Mouse (Mus musculus) neural tube, embryonic 14.5 days (tissue): Measurements from ENCODE around the gene Tdp1. TPM values are rescaled to one million over a fixed set of nuclear protein-coding genes. Genes with fewer than 3 reads are reported as not detected.
"Not testable (repeated sequence)": the region's sequence is repeated elsewhere in the genome, so short reads cannot be mapped to it uniquely, and the experiment has no call there.

Experiments used
- ATAC-seq: fragments of 200-750 bp; cut with Nextera tagmentation; 2 replicates; pipeline ENCODE4 v1.8.0; 2017; ENCODE audit warnings: low read depth, mild to moderate bottlenecking, moderate TSS enrichment, moderate library complexity
- H3K27ac ChIP-seq: fragments of 300-500 bp; sonication (generic); 2 replicates; pipeline ENCODE4 v1.5.1; 2014; ENCODE audit warnings: low read depth, mild to moderate bottlenecking, control low read depth, low read length, moderate library complexity, mixed read lengths
- H3K27me3 ChIP-seq: fragments of 300-500 bp; sonication (generic); 2 replicates; pipeline ENCODE4 v1.6.1; 2014; ENCODE audit warnings: low read length; ENCODE audit not compliant: control insufficient read depth, insufficient read depth
- H3K36me3 ChIP-seq: fragments of 300-500 bp; sonication (generic); 2 replicates; pipeline ENCODE4 v1.6.1; 2014; ENCODE audit warnings: low read length, mixed read lengths; ENCODE audit not compliant: control insufficient read depth, insufficient read depth
- H3K4me1 ChIP-seq: fragments of 300-500 bp; sonication (generic); 2 replicates; pipeline ENCODE4 v1.6.1; 2014; ENCODE audit warnings: low read length; ENCODE audit not compliant: control insufficient read depth, insufficient read depth
- H3K4me2 ChIP-seq: fragments of 300-500 bp; sonication (generic); 2 replicates; pipeline ENCODE4 v1.6.1; 2014; ENCODE audit warnings: mild to moderate bottlenecking, low read depth, low read length, control low read depth
- H3K4me3 ChIP-seq: fragments of 300-500 bp; sonication (generic); 2 replicates; pipeline ENCODE4 v1.5.1; 2014; ENCODE audit warnings: low read depth, low read length, control low read depth, mixed read lengths
- H3K9ac ChIP-seq: fragments of 300-500 bp; sonication (generic); replicated peaks from 2 replicates; pipeline ENCODE4 v1.6.1; 2014; ENCODE audit warnings: low read depth, mild to moderate bottlenecking, control low read depth, low read length, mixed read lengths
- H3K9me3 ChIP-seq: fragments of 300-500 bp; sonication (generic); 2 replicates; pipeline ENCODE4 v1.6.1; 2016; ENCODE audit warnings: low read length; ENCODE audit not compliant: control insufficient read depth
- WGBS: fragments of 180-500 bp; shearing (Covaris S2); extraction: QIAGEN DNeasy Blood & Tissue Kit; methylation state at CpG from one replicate; pipeline ENCODE4 v1.1.7; 2014; 5-methylcytosine and 5-hydroxymethylcytosine counted together
- polyA plus RNA-seq: library from polyadenylated mRNA; unstranded; fragments of >200 nt; fragmentation: Nextera tagmentation; extraction: Ambion mirVana; gene quantifications from 2 replicates; pipeline ENCODE4 v1.2.1, GENCODE M21; 2014

Tdp1 gene
- polyA plus RNA-seq, 1 experiment from 2014 or later: 42.8 TPM

DNA sequence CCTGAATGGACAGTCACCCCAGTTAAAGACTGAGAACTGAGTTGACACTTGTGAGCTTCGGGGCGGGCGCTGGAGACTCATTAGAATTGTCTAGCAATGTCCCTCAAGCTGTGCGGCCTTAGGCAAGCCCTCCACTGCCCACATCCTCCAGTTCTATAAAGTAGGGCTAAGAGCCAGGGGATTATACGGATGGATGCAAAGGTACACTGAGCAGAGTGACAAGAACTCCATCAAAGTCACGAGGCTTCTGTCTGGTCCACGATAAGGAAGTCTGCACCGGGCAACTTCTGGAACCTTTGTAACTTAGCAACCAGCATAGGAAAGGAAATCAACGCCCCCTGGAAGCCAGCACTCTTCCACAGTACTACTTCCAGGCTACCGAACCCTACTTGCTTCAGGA lies 75.6 kb downstream of the Tdp1 start:
- WGBS: 22% methylated on average over 10 of the region's 10 CpGs
- Histone ChIP-seq H3K27ac (no peak overlapping the region), H3K9ac (no peak overlapping the region), H3K4me3 (no peak overlapping the region), H3K27me3 (peaks cover 13% of the 10 kb centered on the region), H3K4me2 (no peak overlapping the region), H3K36me3 (no peaks in the 10 kb centered on the region; the same call in 1 of the 2 replicates), H3K9me3 (no peaks in the 10 kb centered on the region), H3K4me1 (peaks cover 8% of the 10 kb centered on the region; the same call in 1 of the 2 replicates)
- ATAC-seq: no peak

GRCm38 (mm10) chr12:99960675-99961074 lies 76.4 kb downstream of the Tdp1 start:
- peaks cover 11% of the 10 kb centered on the region; the same call in 1 of the 2 replicates for H3K4me1 ChIP-seq
- H3K4me2 ChIP-seq: no peak overlapping the region
- 89% methylated on average over 7 of the region's 7 CpGs for WGBS
- no peaks in the 10 kb centered on the region; the same call in 1 of the 2 replicates for H3K36me3 ChIP-seq
- ATAC-seq: no peak
- no peaks in the 10 kb centered on the region for H3K9me3 ChIP-seq
- peaks cover 20% of the 10 kb centered on the region for H3K27me3 ChIP-seq
- no peak overlapping the region for H3K4me3 ChIP-seq
- no peak overlapping the region for H3K9ac ChIP-seq
- no peak overlapping the region for H3K27ac ChIP-seq

DNA sequence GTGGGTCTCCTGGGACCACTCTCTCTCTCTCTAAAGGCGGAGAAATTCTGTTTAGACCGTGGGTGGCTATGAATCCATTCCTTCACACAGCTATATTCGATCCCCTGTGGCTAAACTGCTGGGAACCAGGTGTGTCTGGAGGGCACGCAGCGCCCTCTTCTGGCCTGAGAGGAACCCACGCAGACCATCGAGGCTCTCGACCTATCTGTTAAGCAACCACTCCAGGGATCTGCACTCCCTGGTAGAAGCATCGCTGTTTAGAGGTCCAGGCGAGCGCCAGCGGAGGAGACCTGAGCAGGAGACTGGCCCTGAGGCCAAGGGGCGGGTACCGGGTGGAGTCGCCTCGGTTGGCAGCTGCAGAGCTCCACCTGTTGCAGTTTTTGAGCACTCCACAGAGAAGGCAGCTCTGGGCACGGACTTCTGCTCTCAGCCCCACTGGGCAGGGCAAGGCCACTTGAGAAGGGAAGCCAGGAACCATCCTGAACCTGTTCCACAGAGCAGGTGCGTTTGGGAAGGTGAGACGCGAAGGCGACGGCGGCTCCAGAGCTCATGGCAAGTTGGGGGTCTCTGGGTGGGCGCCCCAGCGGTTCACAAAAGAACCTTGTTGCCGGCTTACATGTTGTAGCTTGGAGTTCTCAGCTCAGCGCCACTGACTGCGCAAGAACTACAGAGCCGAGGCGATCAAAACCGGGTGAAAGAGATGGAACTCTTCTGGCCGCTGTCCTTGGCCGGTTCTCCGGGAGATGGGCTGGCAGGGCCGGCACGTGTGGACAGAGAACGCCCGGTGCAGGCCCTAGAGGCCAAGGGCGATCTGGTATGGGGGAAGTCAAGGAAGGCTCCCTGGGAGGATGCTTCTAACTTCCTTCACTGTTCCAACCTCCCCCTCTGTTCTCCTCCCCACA lies 80.2 kb downstream of the Tdp1 start, which contains the start of gene Kcnk13:
Gene Kcnk13 (plus strand): TSS at position 199 of the 902 bp plus-strand sequence.
- WGBS: 2% methylated on average over 38 of the region's 39 CpGs
- peaks cover 50% of the 10 kb centered on the region for H3K27me3 ChIP-seq
- ATAC-seq: peak; percentile 64; the same call in 1 of the 2 replicates

DNA sequence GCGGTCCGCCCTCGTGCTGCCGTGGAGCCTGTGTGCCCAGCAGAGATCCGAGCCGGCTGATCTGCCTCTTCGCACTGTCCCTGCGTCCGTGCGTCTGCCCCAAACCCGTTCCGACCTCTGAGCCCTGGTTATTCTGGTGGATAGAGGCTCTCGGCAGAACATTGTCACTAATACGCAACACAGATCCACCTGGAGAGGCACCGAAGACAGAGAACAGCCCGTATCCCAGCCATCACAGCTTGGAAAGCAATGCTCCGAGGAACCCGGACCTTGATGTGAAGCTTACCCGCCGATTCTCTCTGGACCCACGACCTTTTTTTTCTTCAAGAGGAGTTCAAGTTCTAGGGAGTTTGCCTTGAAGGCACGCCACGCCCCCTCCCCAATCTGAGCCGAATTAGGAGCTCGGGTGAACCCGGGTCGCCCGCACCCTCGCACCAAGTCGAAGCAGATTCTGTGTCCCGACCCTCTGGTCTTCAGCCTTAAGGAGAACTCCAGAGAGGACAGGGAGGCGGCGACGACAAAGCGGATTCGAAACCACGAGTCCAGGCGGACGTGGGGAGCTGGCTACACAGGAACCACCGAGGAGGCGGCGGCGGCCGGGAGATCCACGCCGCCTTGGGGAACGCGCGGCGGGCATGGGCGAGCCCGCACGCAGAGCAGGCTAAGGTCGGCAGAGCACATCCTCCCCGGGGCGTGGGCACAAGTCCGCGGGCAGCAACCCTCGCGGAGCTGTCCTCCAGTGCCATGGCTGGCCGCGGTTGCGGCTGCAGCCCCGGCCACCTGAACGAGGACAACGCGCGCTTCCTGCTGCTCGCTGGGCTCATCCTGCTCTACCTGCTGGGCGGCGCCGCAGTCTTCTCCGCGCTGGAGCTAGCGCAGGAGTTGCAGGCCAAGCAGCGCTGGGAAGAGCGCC lies 81.1 kb downstream of the Tdp1 start:
- H3K36me3 ChIP-seq: no peaks in the 10 kb centered on the region
- peaks cover 15% of the 10 kb centered on the region; the same call in 1 of the 2 replicates for H3K4me1 ChIP-seq
- H3K4me3 ChIP-seq: peak overlapping the region; percentile 52
- H3K9me3 ChIP-seq: no peaks in the 10 kb centered on the region
- peak overlapping the region; percentile 47 for H3K9ac ChIP-seq
- peak; percentile 52 for ATAC-seq
- H3K27me3 ChIP-seq: peaks cover 50% of the 10 kb centered on the region
- peak overlapping the region; percentile 96 for H3K4me2 ChIP-seq
- H3K27ac ChIP-seq: no peak overlapping the region
- under 1% methylated on average over 70 of the region's 77 CpGs for WGBS

More for the DNA sequence above, 80.2 kb downstream of the Tdp1 start, which contains the start of gene Kcnk13:
- H3K9me3 ChIP-seq: no peaks in the 10 kb centered on the region
- H3K4me1 ChIP-seq: peaks cover 15% of the 10 kb centered on the region; the same call in 1 of the 2 replicates
- H3K4me3 ChIP-seq: peak within 1 kb of the TSS; percentile 52
- peak within 1 kb of the TSS; percentile 96 for H3K4me2 ChIP-seq
- H3K36me3 ChIP-seq: no peaks in the 10 kb centered on the region
- peak within 1 kb of the TSS; percentile 47; the same call in 1 of the 2 replicates for H3K9ac ChIP-seq
- H3K27ac ChIP-seq: no peak within 1 kb of the TSS

- peak overlapping the region; percentile 52 for H3K4me3 ChIP-seq
- H3K4me1 ChIP-seq: peaks cover 15% of the 10 kb centered on the region; the same call in 1 of the 2 replicates
- H3K36me3 ChIP-seq: no peaks in the 10 kb centered on the region
- ATAC-seq: peak; percentile 35; the same call in 1 of the 2 replicates
- peaks cover 50% of the 10 kb centered on the region for H3K27me3 ChIP-seq
- WGBS: 3% methylated on average over 25 of the region's 25 CpGs
- peak overlapping the region; percentile 47 for H3K9ac ChIP-seq
- peak overlapping the region; percentile 96 for H3K4me2 ChIP-seq
- H3K27ac ChIP-seq: no peak overlapping the region
- no peaks in the 10 kb centered on the region for H3K9me3 ChIP-seq
Measured at GRCm38 (mm10) chr12:99966116-99966770, 81.9 kb downstream of the Tdp1 start.

DNA sequence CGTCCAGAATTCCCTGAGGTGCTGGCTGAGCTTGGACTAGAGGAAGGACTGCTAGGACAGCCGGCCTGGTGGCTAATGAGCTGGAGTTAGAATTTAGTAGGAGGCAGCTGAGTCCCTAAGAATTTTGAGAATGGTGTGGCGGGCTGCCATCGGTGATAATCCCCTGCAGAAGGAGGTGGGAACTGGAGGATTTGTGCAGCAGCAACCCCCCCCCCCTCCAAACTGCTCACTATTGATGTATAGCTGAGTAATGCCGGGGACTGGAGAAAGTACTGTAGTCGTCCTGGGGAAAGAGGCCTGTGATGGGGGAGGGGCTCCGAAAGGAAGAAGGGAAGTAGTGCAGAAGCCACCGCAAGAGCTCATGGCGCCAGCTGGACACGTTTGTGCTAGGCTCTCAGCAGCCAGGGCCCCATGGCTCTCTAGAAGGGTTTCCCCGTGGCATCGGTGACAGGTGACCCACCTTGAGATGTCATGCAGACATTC lies 82.6 kb downstream of the Tdp1 start:
- no peaks in the 10 kb centered on the region for H3K36me3 ChIP-seq
- H3K27ac ChIP-seq: no peak overlapping the region
- H3K4me1 ChIP-seq: peaks cover 15% of the 10 kb centered on the region; the same call in 1 of the 2 replicates
- no peak for ATAC-seq
- H3K9ac ChIP-seq: no peak overlapping the region
- H3K4me3 ChIP-seq: no peak overlapping the region
- 14% methylated on average over 12 of the region's 12 CpGs for WGBS
- no peaks in the 10 kb centered on the region for H3K9me3 ChIP-seq
- H3K4me2 ChIP-seq: no peak overlapping the region
- peaks cover 50% of the 10 kb centered on the region for H3K27me3 ChIP-seq

- ATAC-seq: no peak
- H3K36me3 ChIP-seq: no peaks in the 10 kb centered on the region
- H3K4me1 ChIP-seq: peaks cover 8% of the 10 kb centered on the region; the same call in 1 of the 2 replicates
- no peak overlapping the region for H3K27ac ChIP-seq
- 74% methylated on average over 4 of the region's 4 CpGs for WGBS
- H3K27me3 ChIP-seq: peaks cover 37% of the 10 kb centered on the region
- H3K4me3 ChIP-seq: no peak overlapping the region
- H3K9ac ChIP-seq: no peak overlapping the region
- no peaks in the 10 kb centered on the region for H3K9me3 ChIP-seq
- H3K4me2 ChIP-seq: no peak overlapping the region
Measured at GRCm38 (mm10) chr12:99969906-99970305, 85.6 kb downstream of the Tdp1 start.

- H3K27ac ChIP-seq, ATAC-seq, H3K4me3 ChIP-seq, H3K36me3 ChIP-seq, H3K9ac ChIP-seq, H3K4me1 ChIP-seq, H3K4me2 ChIP-seq, H3K9me3 ChIP-seq: not testable (repeated sequence)
- peaks cover 23% of the 10 kb centered on the region for H3K27me3 ChIP-seq
- WGBS: 79% methylated on average over 7 of the region's 7 CpGs
Measured at GRCm38 (mm10) chr12:99971205-99971894, 87.0 kb downstream of the Tdp1 start.
